Mouse (Mus musculus) embryonic facial prominence, embryonic 15.5 days (tissue): ENCODE results near the gene Marc1. TPM values are rescaled to one million over a fixed set of nuclear protein-coding genes. Genes with fewer than 3 reads are reported as not detected.

Experiments used
- ATAC-seq: fragments of 200-750 bp; cut with Nextera tagmentation; 2 replicates; pipeline ENCODE4 v1.8.0; 2017; ENCODE audit warnings: low read depth, moderate TSS enrichment; ENCODE audit not compliant: insufficient number of reproducible peaks, low FRiP score, low TSS enrichment
- H3K27ac ChIP-seq: fragments of 300-500 bp; sonication (generic); replicated peaks from 2 replicates; pipeline ENCODE4 v1.5.1; 2015; ENCODE audit warnings: mild to moderate bottlenecking, inconsistent platforms
- H3K27me3 ChIP-seq: fragments of 300-500 bp; sonication (generic); 2 replicates; pipeline ENCODE4 v1.6.1; 2015; ENCODE audit warnings: inconsistent platforms
- H3K36me3 ChIP-seq: fragments of 300-500 bp; sonication (generic); 2 replicates; pipeline ENCODE4 v1.6.1; 2015; ENCODE audit warnings: mild to moderate bottlenecking, inconsistent platforms
- H3K4me1 ChIP-seq: fragments of 300-500 bp; sonication (generic); 2 replicates; pipeline ENCODE4 v1.6.1; 2015; ENCODE audit warnings: inconsistent platforms
- H3K4me2 ChIP-seq: fragments of 300-500 bp; sonication (generic); replicated peaks from 2 replicates; pipeline ENCODE4 v1.6.1; 2015; ENCODE audit warnings: mild to moderate bottlenecking, inconsistent platforms
- H3K4me3 ChIP-seq: fragments of 300-500 bp; sonication (generic); replicated peaks from 2 replicates; pipeline ENCODE4 v1.5.1; 2015; ENCODE audit warnings: mild to moderate bottlenecking, inconsistent platforms
- H3K9ac ChIP-seq: fragments of 300-500 bp; sonication (generic); 2 replicates; pipeline ENCODE4 v1.6.1; 2015; ENCODE audit warnings: inconsistent platforms
- H3K9me3 ChIP-seq: fragments of 300-500 bp; sonication (generic); replicated peaks from 2 replicates; pipeline ENCODE4 v1.6.1; 2016; ENCODE audit warnings: inconsistent platforms
- WGBS: fragments of 180-500 bp; shearing (Covaris S2); methylation state at CpG from one replicate; pipeline ENCODE4 v1.1.7; 2015; 5-methylcytosine and 5-hydroxymethylcytosine counted together
- polyA plus RNA-seq: library from polyadenylated mRNA; unstranded; fragments of >200 nt; fragmentation: Nextera tagmentation; extraction: Ambion mirVana; gene quantifications from 2 replicates; pipeline ENCODE4 v1.2.1, GENCODE M21; 2015

Marc1 gene
- polyA plus RNA-seq, 1 experiment from 2014 or later = 0.16 TPM

DNA sequence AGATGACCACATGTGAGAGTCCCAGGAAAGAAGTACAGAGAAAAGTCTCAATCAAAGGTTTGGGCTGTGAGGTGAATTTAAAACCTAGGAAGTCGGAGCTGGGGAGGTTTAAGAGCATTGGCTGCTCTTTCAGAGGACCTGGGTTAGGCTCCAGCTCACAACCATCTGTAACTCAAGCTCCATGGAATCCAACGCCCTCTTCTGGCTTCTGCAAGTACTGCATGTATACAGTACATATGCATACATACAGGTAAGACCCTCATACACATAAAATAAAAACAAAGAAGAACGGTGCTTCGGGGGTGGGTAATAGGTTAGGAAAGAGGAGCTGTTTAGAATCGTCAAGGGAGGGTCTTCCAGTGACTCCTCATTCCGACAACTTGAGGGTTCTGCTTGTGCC is 6.7 kb upstream of the Marc1 start:
- H3K4me1 ChIP-seq = peaks cover 7% of the 10 kb centered on the region; the same call in 1 of the 2 replicates
- no peak overlapping the region for H3K9ac ChIP-seq
- H3K27me3 ChIP-seq = no peaks in the 10 kb centered on the region
- H3K27ac ChIP-seq = no peak overlapping the region
- ATAC-seq = no peak
- no peaks in the 10 kb centered on the region for H3K9me3 ChIP-seq
- peaks cover 60% of the 10 kb centered on the region for H3K36me3 ChIP-seq
- H3K4me3 ChIP-seq = no peak overlapping the region
- no peak overlapping the region for H3K4me2 ChIP-seq
- WGBS = 77% methylated on average over 6 of the region's 6 CpGs

DNA sequence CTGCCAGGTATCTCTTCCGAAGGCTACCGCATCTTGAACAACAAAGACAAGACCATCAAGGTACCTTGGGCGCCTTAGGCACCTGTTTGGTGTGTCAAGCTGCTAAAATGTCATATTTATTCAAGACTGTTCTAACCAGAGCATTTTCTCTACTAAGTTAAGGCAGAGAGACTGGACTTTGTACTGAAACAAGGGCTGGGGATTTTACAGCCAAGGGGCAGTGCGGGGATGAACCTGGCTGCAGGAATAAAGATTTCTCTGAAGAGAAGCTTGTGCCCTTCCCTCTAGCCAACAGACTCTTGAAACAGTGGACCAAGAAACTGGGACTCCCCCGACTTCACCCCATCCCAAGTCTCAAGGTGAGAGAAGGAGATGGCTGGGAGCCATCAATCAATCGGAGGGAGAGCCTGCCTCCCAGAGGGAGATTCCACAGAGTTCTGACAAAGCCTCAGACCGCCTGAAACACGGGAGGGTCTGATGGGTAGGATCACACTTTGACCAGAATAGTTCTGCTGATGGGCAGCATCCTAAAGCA is 670 bp upstream of the Marc1 start:
- Histone ChIP-seq H3K9me3 (no peaks in the 10 kb centered on the region), H3K4me2 (no peak overlapping the region), H3K4me3 (no peak overlapping the region), H3K36me3 (peaks cover 14% of the 10 kb centered on the region; the same call in 1 of the 2 replicates), H3K4me1 (peaks cover 9% of the 10 kb centered on the region), H3K9ac (no peak overlapping the region), H3K27me3 (peaks cover 26% of the 10 kb centered on the region), H3K27ac (no peak overlapping the region)
- WGBS = 63% methylated on average over 8 of the region's 8 CpGs
- no peak for ATAC-seq

DNA sequence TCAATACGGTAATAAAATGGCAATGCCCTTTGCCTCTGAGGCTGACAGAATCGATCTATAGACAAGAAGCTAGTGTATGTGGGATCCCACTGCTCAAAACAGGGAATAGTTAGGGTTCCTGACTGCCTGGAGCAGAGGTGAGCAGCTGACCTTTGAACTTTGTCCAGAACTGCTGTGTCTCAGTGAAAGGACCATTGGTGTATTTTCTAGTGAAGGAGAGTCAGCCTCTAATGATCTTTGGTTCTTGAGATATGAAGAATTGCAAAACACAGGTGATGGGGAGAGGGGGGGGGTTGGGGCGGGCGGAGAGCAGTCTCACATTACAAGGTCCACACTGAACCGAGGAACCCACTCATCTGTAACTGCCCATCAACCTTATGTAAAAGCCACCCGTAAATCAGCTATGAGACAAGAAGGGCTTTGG is 1.5 kb downstream of the Marc1 start:
- H3K4me1 ChIP-seq = peaks cover 9% of the 10 kb centered on the region
- ATAC-seq = no peak
- no peak overlapping the region for H3K27ac ChIP-seq
- H3K9me3 ChIP-seq = no peaks in the 10 kb centered on the region
- H3K9ac ChIP-seq = no peak overlapping the region
- WGBS = 66% methylated on average over 6 of the region's 6 CpGs
- no peak overlapping the region for H3K4me2 ChIP-seq
- H3K27me3 ChIP-seq = peaks cover 26% of the 10 kb centered on the region
- H3K4me3 ChIP-seq = no peak overlapping the region
- peaks cover 10% of the 10 kb centered on the region; the same call in 1 of the 2 replicates for H3K36me3 ChIP-seq

DNA sequence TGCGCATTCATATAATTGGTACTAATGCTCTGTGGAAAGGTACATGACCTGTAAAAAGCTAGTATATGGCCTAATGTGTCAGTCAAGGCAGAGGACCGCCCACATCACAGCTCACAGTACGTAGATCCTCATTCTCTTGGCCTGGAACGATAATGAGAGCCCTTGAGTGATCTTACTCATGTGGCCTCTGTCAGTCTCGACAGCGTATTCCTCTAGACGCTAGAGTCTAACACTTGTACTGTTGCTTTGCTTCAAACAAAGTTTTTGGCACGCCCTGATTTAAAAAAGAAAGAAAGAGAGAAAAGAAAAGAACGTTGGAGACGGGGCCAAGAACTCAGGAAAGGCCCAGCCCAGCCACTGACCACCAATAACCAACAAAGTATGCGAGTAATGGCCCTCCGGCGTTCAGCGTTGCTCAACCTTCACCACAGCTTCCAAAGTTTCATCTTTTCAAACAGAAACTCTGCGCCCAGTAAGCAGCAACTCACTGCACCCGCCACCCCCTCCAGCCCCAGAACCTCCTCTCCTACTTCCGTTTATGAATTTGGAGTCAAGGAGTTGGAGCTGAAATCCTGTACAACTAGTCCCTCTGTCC is 2.6 kb downstream of the Marc1 start:
- Histone ChIP-seq H3K9me3 (no peaks in the 10 kb centered on the region), H3K9ac (no peak overlapping the region), H3K4me1 (peaks cover 9% of the 10 kb centered on the region), H3K4me2 (no peak overlapping the region), H3K4me3 (no peak overlapping the region), H3K27ac (no peak overlapping the region), H3K27me3 (peaks cover 26% of the 10 kb centered on the region), H3K36me3 (peaks cover 6% of the 10 kb centered on the region; the same call in 1 of the 2 replicates)
- WGBS = 82% methylated on average over 17 of the region's 17 CpGs
- ATAC-seq = no peak

DNA sequence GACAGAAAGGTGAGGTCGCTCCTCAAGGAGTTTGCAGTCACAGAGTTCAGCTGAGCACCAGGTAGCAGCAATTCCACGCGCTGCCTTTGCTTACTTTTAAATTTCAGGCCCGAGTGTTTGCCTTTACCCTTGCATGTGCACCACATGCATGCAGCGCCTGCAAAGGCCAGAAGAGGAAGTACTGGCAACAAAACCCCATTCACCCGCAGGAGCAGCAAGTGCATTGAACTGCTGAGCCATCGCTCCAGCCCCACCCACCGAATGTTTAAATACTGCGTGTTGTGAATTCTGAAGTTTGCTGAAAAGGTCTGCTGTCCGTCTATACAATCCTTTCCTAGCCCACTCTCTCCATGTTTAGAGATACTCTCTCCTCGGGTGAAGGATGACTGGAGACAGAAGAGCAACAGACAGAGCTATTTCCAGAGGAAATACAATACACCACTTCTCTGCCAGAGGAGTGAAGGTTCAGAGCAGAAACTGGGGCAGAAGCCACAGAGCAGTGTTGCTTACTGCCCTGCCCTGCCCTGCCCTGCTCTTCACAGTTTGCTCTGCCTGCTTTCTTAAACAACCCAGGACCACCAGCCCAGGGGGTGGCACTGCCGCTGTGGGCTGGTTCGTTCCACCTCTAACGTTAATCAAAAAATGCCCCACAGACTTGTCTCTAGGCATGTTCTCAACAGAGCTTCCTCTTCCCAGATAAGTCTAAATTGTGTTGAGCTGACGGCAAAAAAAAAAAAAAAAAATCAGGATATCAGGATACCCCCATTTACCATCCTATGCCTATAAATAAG is 3.3 kb downstream of the Marc1 start:
- no peaks in the 10 kb centered on the region; the same call in 1 of the 2 replicates for H3K36me3 ChIP-seq
- no peak overlapping the region for H3K9ac ChIP-seq
- H3K27ac ChIP-seq = no peak overlapping the region
- H3K4me2 ChIP-seq = no peak overlapping the region
- no peaks in the 10 kb centered on the region for H3K9me3 ChIP-seq
- no peak for ATAC-seq
- WGBS = 63% methylated on average over 15 of the region's 15 CpGs
- no peak overlapping the region for H3K4me3 ChIP-seq
- H3K4me1 ChIP-seq = peaks cover 9% of the 10 kb centered on the region
- peaks cover 26% of the 10 kb centered on the region for H3K27me3 ChIP-seq

DNA sequence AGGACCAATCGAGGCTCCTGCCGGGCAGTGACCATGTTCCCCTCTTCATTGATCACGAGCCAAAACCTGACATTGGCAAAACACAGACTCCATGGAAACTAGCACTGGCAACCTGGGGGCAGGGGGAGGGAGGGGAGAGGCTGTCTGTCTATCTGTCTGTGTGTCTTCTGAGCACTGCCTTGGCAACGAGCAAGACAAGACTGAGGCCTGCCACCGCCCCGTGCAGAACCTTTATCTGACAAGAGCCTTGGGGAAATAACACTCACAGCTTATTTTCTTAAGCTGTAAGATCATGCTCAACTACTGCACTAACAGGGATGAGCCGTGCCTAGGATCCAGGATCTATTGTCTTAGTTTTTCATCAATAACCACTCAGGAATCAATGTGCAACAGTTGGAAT is 4.0 kb downstream of the Marc1 start:
- no peak overlapping the region for H3K4me3 ChIP-seq
- H3K4me1 ChIP-seq = peaks cover 9% of the 10 kb centered on the region
- H3K9me3 ChIP-seq = no peaks in the 10 kb centered on the region
- H3K9ac ChIP-seq = no peak overlapping the region
- no peak overlapping the region for H3K4me2 ChIP-seq
- no peak overlapping the region for H3K27ac ChIP-seq
- peaks cover 23% of the 10 kb centered on the region for H3K27me3 ChIP-seq
- no peak for ATAC-seq
- H3K36me3 ChIP-seq = no peaks in the 10 kb centered on the region
- 67% methylated on average over 7 of the region's 7 CpGs for WGBS

DNA sequence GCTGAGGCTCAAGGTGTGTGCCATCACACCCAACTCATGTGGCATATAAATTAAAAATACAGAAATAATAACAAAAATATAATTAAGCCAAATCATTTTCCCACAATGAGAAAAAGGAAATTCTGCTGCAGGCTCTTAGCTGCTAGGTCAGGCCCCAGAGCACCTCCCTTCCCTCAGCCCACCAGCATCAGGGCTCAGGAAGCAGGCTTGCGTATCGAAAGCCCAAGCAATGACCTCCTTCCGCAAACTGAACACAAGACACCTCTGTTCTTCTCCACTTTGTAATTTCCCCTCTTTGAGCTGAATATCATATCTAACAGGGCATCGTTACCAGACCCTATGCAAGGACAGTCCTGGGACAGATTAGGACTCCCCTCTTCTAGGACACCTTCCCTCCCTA is 5.4 kb downstream of the Marc1 start:
- WGBS = 95% methylated on average over 4 of the region's 4 CpGs
- H3K4me1 ChIP-seq = peaks cover 5% of the 10 kb centered on the region
- H3K4me2 ChIP-seq = no peak overlapping the region
- no peak for ATAC-seq
- no peaks in the 10 kb centered on the region for H3K9me3 ChIP-seq
- no peak overlapping the region for H3K4me3 ChIP-seq
- H3K36me3 ChIP-seq = no peaks in the 10 kb centered on the region
- H3K27me3 ChIP-seq = peaks cover 9% of the 10 kb centered on the region
- H3K9ac ChIP-seq = no peak overlapping the region
- no peak overlapping the region for H3K27ac ChIP-seq

DNA sequence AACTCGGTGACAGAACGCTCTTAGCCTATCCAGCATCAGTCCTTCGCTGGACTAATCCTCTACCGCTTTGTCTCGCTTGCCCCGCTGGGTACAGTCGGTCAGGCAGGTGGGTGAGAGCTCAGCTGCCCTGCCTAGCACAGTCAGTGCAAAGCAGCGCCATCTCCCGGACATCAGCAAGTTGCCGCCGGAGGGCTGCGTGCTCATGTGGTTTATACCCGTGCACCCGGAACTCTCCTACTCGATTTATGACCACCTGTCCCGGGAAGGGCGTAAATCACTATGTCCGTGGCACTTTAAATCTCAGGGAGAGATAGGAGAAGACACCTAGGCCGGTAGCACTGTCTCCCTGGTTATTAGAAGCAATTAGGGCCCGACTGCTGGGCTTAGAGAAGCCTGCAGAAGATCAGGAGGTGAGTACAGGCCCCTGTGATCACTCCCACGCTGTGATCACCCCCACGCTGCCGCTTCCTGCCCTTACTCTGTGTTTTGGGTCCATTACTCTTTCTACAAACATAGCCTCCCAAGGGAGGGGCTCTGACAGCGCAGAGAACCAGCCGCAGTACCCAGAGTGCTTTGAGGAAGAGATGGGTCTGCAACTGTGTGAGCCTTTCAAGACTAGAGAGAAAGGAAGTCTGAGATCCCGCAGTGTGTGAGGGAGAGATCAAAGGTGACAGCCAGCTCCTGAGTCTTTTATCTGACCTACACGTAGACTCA is 17.8 kb downstream of the Marc1 start:
- H3K4me2 ChIP-seq = no peak overlapping the region
- no peaks in the 10 kb centered on the region for H3K9me3 ChIP-seq
- 0 out of 2 replicates have a peak, but pooled peaks cover 2% of the 10 kb centered on the region for H3K4me1 ChIP-seq
- no peak overlapping the region for H3K27ac ChIP-seq
- peaks cover 3% of the 10 kb centered on the region; the same call in 1 of the 2 replicates for H3K27me3 ChIP-seq
- no peak overlapping the region for H3K4me3 ChIP-seq
- 18% methylated on average over 27 of the region's 27 CpGs for WGBS
- no peak overlapping the region for H3K9ac ChIP-seq
- no peaks in the 10 kb centered on the region for H3K36me3 ChIP-seq
- ATAC-seq = 0 out of 2 replicates have a peak, but pooled peaks have one; percentile 27

DNA sequence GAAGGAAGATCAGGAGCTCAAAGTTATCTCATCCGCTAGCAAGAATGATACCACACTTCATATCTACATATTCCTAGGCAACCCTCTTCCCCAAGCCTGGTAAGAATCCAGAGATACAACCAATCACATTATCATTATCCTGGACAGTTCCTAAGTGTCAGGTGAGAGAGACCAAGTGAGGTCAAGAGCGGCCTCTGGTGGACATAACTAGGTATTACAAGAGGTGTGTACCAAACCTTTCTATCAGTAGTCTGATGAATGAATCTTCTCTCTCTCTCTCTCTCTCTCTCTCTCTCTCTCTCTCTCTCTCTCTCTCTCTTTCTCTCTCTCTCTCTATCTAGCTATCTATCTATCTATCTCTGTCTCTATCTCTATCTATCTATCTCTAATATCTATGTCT is 20.0 kb downstream of the Marc1 start:
- ATAC-seq = no peak
- Histone ChIP-seq H3K27ac (no peak overlapping the region), H3K4me2 (no peak overlapping the region), H3K9me3 (no peaks in the 10 kb centered on the region), H3K36me3 (no peaks in the 10 kb centered on the region), H3K9ac (no peak overlapping the region), H3K4me3 (no peak overlapping the region), H3K4me1 (0 out of 2 replicates have a peak, but pooled peaks cover 2% of the 10 kb centered on the region), H3K27me3 (peaks cover 3% of the 10 kb centered on the region; the same call in 1 of the 2 replicates)
- 8% methylated on average over 2 of the region's 2 CpGs for WGBS

DNA sequence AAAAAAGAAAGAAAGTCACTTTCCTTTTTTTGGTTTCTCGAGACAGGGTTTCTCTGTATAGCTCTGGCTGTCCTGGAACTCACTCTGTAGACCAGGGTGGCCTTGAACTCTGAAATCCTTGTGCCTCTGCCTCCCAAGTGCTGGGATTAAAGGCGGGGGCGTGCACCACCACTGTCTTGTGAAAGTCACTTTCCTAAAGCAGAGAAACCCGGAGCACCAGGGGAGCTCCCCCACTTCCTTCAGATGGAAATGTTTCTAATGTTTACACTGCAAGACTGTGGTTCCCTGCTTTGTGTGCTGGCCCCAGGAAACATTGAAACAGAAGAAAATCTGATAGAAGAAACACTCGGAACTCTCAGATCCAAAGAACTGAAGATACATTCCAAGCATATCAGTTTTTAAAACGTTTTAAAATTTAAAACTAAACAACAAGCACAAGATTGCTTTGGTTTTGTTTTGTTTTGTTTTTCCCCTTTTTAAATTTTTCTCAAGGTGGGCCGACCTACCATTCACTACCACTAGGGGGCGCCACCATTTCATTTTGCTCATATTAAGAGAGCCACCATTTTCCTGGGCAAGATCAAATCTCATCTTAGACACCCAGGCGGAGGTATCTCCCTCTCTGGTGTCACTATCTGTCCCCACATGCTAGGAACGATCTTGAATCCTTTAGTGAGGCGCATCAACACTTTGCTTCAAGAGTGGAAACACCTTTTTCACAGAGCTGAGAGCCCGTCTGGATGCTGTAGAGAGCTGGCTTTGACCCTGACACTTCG is 24.5 kb downstream of the Marc1 start:
- Histone ChIP-seq H3K36me3 (no peaks in the 10 kb centered on the region), H3K27ac (no peak overlapping the region), H3K4me2 (no peak overlapping the region), H3K9ac (no peak overlapping the region), H3K4me3 (no peak overlapping the region), H3K27me3 (no peaks in the 10 kb centered on the region), H3K4me1 (no peaks in the 10 kb centered on the region), H3K9me3 (no peaks in the 10 kb centered on the region)
- 68% methylated on average over 13 of the region's 13 CpGs for WGBS
- no peak for ATAC-seq
